Mouse (Mus musculus): ENCODE results near the gene Prune2. TPM values are rescaled to one million over a fixed set of nuclear protein-coding genes. Genes with fewer than 3 reads are reported as not detected.

Gene Prune2
- total and polyA plus RNA-seq, 3 experiments = not detected

DNA sequence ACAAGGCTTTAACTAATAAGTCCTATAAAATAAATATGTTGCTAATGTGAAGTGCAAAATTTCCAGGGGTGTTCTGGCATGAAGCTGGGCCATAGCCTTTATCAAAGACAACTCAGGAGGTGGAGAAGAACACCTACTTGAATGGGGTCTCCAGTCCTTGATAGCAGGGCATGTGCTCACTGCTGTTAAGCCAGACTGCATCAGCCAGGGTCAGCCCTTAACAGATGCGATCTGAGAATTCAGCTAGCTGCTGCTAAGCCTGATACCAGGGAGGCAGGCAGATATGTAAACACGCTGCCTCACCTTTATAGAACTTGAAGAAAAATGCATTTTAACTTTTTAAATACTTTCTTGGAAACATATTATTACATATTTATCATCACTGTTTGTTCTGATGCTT, 57.2 kb downstream of the Prune2 start:
- peaks cover 0 to 5% of the 10 kb centered on the region in 2 experiments; a peak in 1 of 4 replicates for H3K4me1 ChIP-seq (ENCODE audit: control insufficient read depth in 1 of 2, insufficient read depth in 2 of 2, low read length in 2 of 2)
- TF ChIP-seq CHD1 (IDR thresholded peaks at IDR 0.05; ENCODE audit: low read depth, low read length) = no peak
- TF ChIP-seq ZKSCAN1 (IDR thresholded peaks at IDR 0.05; ENCODE audit: low read depth, low read length) = no peak
- TF ChIP-seq HCFC1 (IDR thresholded peaks at IDR 0.05; ENCODE audit: low read depth, low read length) = no peak
- TF ChIP-seq JUND (IDR thresholded peaks at IDR 0.05; ENCODE audit: low read depth, low read length) = no peak
- no peak for TF ChIP-seq ZNF384 (IDR thresholded peaks at IDR 0.05; ENCODE audit: low read depth, low read length)
- no peak for TF ChIP-seq NELFE (IDR thresholded peaks at IDR 0.05; ENCODE audit: low read depth, low read length)
- TF ChIP-seq MAZ (IDR thresholded peaks at IDR 0.05; ENCODE audit: low read depth, low read length) = no peak
- TF ChIP-seq GATA1 (IDR thresholded peaks at IDR 0.05; ENCODE audit: low read depth, low read length) = no peak
- TF ChIP-seq POLR2AphosphoS5 (IDR thresholded peaks at IDR 0.05; ENCODE audit: borderline replicate concordance, low read depth, low read length) = no peak
- TF ChIP-seq RAD21 (IDR thresholded peaks at IDR 0.05; ENCODE audit: low read depth, low read length) = no peak
- no peak for TF ChIP-seq ZMIZ1 (IDR thresholded peaks at IDR 0.05; ENCODE audit: low read depth, low read length)
- no peak for TF ChIP-seq MAX (IDR thresholded peaks at IDR 0.05; ENCODE audit: low read length)
- no peak for TF ChIP-seq MAFK (IDR thresholded peaks at IDR 0.05; ENCODE audit: borderline replicate concordance, low read depth, low read length)
- H3K36me3 ChIP-seq (ENCODE audit: control insufficient read depth in 1 of 2, insufficient read depth in 2 of 2, low read length in 2 of 2) = no peaks in the 10 kb centered on the region; a peak in 1 of 4 replicates
- no peak overlapping the region for H3K27ac ChIP-seq (ENCODE audit: control insufficient read depth, low read depth, low read length)
- H3K9me3 ChIP-seq (replicated peaks; ENCODE audit: insufficient read depth, low read length) = no peaks in the 10 kb centered on the region
- H3K4me3 ChIP-seq (ENCODE audit: control insufficient read depth in 1 of 2, insufficient read depth in 1 of 2, low read depth in 2 of 2, low read length in 2 of 2) = no peak overlapping the region
- no peak overlapping the region for H3K9ac ChIP-seq (ENCODE audit: control insufficient read depth, low read depth, low read length, poor library complexity, severe bottlenecking)
- no peaks in the 10 kb centered on the region for H3K79me2 ChIP-seq (ENCODE audit: control insufficient read depth, insufficient read depth, low read length, poor library complexity)
- DNase-seq (ENCODE audit: low read depth, low spot score) = no peak
- H3K27me3 ChIP-seq (ENCODE audit: control insufficient read depth in 1 of 2, insufficient read depth in 2 of 2, low read length in 2 of 2) = no peaks in the 10 kb centered on the region; a peak in 1 of 4 replicates

- no peak overlapping the region for H3K9ac ChIP-seq (ENCODE audit: control insufficient read depth, low read depth, low read length, poor library complexity, severe bottlenecking)
- no peak for TF ChIP-seq E2F4 (IDR thresholded peaks at IDR 0.05; ENCODE audit: borderline replicate concordance, low read depth, low read length)
- TF ChIP-seq MAFK (IDR thresholded peaks at IDR 0.05; ENCODE audit: borderline replicate concordance, low read depth, low read length) = no peak
- TF ChIP-seq ZMIZ1 (IDR thresholded peaks at IDR 0.05; ENCODE audit: low read depth, low read length) = no peak
- no peak for TF ChIP-seq TBP (IDR thresholded peaks at IDR 0.05; ENCODE audit: low read depth, low read length)
- TF ChIP-seq KAT2A (conservative IDR thresholded peaks at IDR 0.05; ENCODE audit: low read depth, low read length) = no peak
- no peak for TF ChIP-seq CTCF (IDR thresholded peaks at IDR 0.05 in 2 of 3, conservative IDR thresholded peaks at IDR 0.05 in 1 of 3; ENCODE audit: control insufficient read depth in 1 of 3, insufficient read depth in 1 of 3, low read depth in 2 of 3, low read length in 3 of 3, poor library complexity in 1 of 3, severe bottlenecking in 1 of 3)
- TF ChIP-seq RCOR1 (IDR thresholded peaks at IDR 0.05; ENCODE audit: low read depth, low read length) = no peak
- TF ChIP-seq TAL1 (IDR thresholded peaks at IDR 0.05; ENCODE audit: low read length) = no peak
- no peak for TF ChIP-seq USF2 (IDR thresholded peaks at IDR 0.05; ENCODE audit: borderline replicate concordance in 1 of 2, insufficient read depth in 1 of 2, low read depth in 1 of 2, low read length in 2 of 2)
- TF ChIP-seq MXI1 (IDR thresholded peaks at IDR 0.05; ENCODE audit: low read depth, low read length) = no peak
- TF ChIP-seq GABPA (IDR thresholded peaks at IDR 0.05; ENCODE audit: low read depth, low read length) = no peak
- no peak for TF ChIP-seq UBTF (IDR thresholded peaks at IDR 0.05; ENCODE audit: borderline replicate concordance, insufficient read depth, low read depth, low read length)
- no peak for TF ChIP-seq ZNF384 (IDR thresholded peaks at IDR 0.05; ENCODE audit: low read depth, low read length)
- H3K4me1 ChIP-seq (ENCODE audit: control insufficient read depth in 1 of 2, insufficient read depth in 2 of 2, low read length in 2 of 2) = peaks cover 0 to 5% of the 10 kb centered on the region in 2 experiments; a peak in 1 of 4 replicates
- no peak overlapping the region for H3K27ac ChIP-seq (ENCODE audit: control insufficient read depth, low read depth, low read length)
- no peaks in the 10 kb centered on the region for H3K79me2 ChIP-seq (ENCODE audit: control insufficient read depth, insufficient read depth, low read length, poor library complexity)
- DNase-seq (ENCODE audit: low read depth, low spot score) = no peak
- no peaks in the 10 kb centered on the region for H3K27me3 ChIP-seq (ENCODE audit: control insufficient read depth in 1 of 2, insufficient read depth in 2 of 2, low read length in 2 of 2)
- H3K4me3 ChIP-seq (ENCODE audit: control insufficient read depth in 1 of 2, insufficient read depth in 1 of 2, low read depth in 2 of 2, low read length in 2 of 2) = no peak overlapping the region
- H3K9me3 ChIP-seq (replicated peaks; ENCODE audit: insufficient read depth, low read length) = no peaks in the 10 kb centered on the region
- H3K36me3 ChIP-seq (ENCODE audit: control insufficient read depth in 1 of 2, insufficient read depth in 2 of 2, low read length in 2 of 2) = no peaks in the 10 kb centered on the region; a peak in 1 of 4 replicates
Measured at GRCm38 (mm10) chr19:17014337-17015124, 58.6 kb downstream of the Prune2 start.

Measured in MEL (cell line).